Mouse (Mus musculus): ENCODE measurements around the gene Naglu.

DNA sequence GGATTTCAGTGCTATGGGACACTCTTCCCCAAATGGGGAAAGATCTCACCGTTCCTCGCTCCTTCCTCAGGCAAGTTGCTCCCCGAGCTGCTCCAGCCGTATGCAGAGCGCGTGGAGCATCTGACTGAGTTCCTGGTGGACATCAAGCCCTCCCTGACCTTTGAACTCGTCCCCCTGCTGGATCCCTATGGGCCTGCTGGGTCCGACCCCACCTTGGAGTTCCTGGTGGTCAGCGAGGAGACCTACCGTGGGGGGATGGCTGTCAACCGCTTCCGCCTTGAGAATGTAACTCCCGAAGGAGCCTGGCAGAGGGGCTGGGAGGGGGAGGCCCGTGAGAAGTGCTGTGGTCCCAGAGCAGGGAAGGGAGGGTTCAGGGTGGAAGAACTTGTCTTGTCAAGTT is 14.4 kb downstream of the Naglu start:
- no peak for TF ChIP-seq GATA1 (IDR thresholded peaks at IDR 0.05; ENCODE audit: borderline replicate concordance, low read length)
- no peak for TF ChIP-seq FLI1 (IDR thresholded peaks at IDR 0.05; ENCODE audit: low read length)
